Mouse (Mus musculus) small intestine, adult 2 months (tissue): ENCODE data around the gene Gsc2.

ENCODE experiments used
- CTCF ChIP-seq: fragments of 200-500 bp; IDR thresholded peaks from 2 replicates; pipeline ENCODE4 v1.5.1; 2012; ENCODE audit warnings: low read depth, mild to moderate bottlenecking, control low read depth, inconsistent platforms, low read length, moderate library complexity, mixed read lengths; ENCODE audit not compliant: insufficient replicate concordance, insufficient read length; ENCODE audit errors: extremely low read depth
- POLR2A ChIP-seq: fragments of 200-500 bp; IDR thresholded peaks from 2 replicates; pipeline ENCODE4 v1.6.1; 2012; ENCODE audit warnings: low read depth, mild to moderate bottlenecking, control low read depth, inconsistent platforms, low read length, moderate library complexity

GRCm38 (mm10) chr16:17929211-17929610 lies 14.4 kb upstream of the Gsc2 start:
- TF ChIP-seq POLR2A (no peak), CTCF (no peak)
